Mouse (Mus musculus) adrenal gland, postnatal 25 days (tissue): ENCODE measurements at regions not wholly inside any gene's neighbourhood (a gene's known extent, or its start where the extent isn't known, plus 50 kb on each side); places are given as distances from the start of the nearest gene placed in this dataset.
"Not testable (repeated sequence)": the region's sequence is repeated elsewhere in the genome, so short reads cannot be mapped to it uniquely, and the experiment has no call there.

Experiments
- DNase-seq: peaks from one replicate; pipeline ENCODE4 v3.0.0; 2021; ENCODE audit warnings: mixed read lengths

DNA sequence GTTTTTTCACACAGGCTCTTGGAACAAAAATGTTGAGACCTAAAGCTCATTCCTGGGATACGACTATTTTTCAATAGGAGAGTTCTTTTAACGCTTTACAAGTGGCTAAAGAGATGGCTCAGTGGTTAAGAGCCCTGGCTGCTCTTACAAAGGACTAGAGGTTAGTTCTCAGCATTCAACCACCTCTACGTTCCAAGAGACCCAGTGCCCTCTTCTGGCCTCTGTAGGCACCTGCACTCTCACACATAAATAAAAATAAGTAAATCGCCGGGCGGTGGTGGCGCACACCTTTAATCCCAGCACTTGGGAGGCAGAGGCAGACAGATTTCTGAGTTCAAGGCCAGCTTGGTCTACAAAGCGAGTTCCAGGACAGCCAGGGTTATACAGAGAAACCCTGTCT is 70.5 kb upstream of the Rad23b start:
- not testable (repeated sequence) for DNase-seq

- no peak for DNase-seq
Observed at GRCm38 (mm10) chr4:55280706-55281105, 69.1 kb upstream of the Rad23b start.

GRCm38 (mm10) chr4:55281486-55282096 is 68.3 kb upstream of the Rad23b start:
- DNase-seq = no peak

DNA sequence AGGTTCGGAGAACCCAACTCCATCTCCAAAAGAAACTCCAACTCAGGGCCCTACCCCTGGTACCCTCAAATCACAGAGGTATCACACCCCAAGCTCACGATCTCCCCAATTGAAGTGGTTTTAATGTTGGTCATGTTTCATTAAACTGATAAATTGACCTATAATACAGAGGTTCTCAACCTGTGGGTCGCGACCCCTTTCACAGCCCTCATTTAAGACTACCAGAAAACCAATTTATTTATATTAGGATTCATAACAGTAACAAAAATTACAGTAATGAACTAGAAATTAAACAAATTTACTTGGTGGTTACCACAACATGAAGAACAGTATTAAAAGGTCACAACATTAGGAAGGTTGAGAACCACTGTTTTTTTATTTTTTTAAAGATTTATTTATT is 67.4 kb upstream of the Rad23b start:
- no peak for DNase-seq

- no peak for DNase-seq
Observed at GRCm38 (mm10) chr4:55284722-55285225, 65.1 kb upstream of the Rad23b start.

DNA sequence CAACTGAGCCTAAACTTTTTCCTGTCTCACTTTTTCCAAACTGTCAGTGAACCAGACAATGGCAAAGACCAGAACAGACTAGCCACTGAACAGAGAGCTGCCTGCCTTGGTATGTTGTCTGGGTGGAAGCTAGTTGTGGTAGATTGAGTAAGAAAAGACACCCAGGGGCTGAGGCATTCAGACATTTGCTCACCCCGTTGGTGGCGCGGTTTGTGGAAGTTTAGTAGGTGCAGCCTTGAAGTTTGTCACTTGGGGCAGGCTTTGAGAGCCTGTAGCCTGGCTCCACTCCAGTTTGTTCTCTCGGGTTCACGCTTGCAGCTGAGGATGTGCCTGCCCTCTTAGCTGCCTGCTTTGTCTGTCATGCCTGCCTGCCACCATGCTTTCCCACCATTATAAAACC is 64.2 kb upstream of the Rad23b start:
- peak; percentile 15 for DNase-seq

DNA sequence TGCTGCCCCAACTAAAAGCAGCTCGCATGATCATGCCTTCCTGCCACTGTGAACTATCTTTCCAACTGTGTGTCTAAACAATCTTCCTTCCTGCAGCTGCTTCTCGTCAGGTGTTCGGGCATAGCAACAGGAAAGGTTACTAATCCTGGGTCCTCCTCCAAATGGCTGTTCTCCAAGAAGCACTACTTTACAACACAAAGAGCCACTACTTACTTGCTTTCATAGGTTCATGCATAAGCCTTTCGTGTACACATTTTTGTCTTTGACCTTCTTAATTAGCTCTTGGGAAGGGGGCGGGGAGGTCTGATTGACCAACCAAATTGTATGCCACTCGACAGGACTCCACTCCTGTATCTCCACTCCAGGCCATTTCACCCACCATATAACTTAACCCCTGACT is 61.4 kb upstream of the Rad23b start:
- no peak for DNase-seq

- DNase-seq = no peak
Observed at GRCm38 (mm10) chr4:55292277-55292676, 57.6 kb upstream of the Rad23b start.

GRCm38 (mm10) chr4:55292701-55293100 is 57.1 kb upstream of the Rad23b start:
- no peak for DNase-seq

DNA sequence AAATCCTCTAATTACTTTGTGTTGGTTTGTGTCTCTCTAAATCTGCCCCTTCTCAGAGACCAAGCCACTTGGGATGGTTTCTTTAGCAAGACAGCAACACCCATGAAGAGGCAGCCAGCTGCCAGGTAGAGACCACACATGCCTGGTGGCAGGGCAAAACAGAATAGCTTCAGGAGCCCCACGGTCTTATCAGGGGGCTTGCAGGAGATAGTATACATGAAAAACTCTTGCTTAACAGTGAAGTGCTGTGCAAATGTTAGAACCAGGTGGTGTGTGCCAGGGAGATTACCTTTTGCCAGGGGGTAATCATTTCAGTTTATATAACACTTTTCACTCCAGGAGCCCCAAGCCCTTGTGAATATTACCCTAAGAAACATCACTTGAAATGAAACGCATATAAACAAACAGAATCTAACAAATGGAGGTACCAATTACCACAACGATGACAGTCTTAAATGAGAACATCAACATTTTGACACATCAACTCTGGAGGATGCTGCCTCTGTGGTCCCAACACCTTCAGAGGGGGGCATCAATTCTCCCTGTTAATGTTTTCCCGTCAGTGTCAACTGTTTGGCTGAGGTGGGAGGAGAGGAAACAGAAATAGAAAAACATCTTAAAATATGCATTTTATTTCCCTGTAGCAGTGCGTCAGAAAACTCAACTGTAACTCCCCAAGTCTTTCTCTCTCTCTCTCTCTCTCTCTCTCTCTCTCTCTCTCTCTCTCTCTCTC is 56.3 kb upstream of the Rad23b start:
- no peak for DNase-seq

DNA sequence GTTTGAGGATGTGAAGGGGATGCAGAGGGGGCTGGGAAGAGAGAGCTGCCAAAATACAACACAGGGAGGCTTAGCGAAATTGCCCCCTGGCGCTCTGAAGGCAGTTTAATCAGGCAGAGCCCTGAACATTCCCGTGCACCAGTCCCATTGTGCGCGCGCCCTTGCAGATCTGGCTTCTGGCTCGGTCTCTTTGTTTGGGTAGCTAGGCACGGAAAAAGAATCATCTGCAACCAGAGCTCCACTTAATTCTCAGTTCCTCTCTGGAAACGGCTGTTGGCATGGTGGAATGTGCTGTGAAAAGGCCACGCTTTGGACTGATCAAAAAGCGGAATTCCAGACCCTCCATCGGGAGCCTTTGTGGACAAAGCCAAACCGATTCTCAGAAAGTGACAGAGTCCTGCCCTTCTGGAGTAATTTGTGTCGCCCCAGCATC is 55.6 kb upstream of the Rad23b start:
- no peak for DNase-seq

DNA sequence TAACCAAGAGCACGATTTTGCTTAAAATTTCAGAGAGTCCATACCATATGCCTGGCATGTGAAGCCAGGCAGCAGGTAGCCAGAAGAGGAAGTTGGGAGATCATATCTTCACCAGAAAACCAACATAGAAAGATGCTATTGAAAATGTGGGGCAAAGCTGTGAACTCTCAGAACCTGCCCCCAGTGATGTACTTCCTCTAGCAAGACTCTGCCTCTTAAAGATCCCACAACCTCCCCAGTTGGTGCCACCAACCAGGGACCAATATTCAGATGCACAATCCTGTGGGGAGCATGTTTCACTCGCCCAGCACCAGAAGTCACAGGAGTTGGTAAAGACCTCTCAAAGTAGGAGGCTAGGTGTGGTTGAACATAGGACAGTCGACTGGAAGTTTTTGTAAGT is 52.0 kb upstream of the Rad23b start:
- no peak for DNase-seq
